Mouse (Mus musculus) small intestine, adult 2 months (tissue): ENCODE data around the gene Ap2a1. TPM values are rescaled to one million over a fixed set of nuclear protein-coding genes. Genes with fewer than 3 reads are reported as not detected.

Experiments
- H3K27ac ChIP-seq: fragments of 200-500 bp; 2 replicates; pipeline ENCODE4 v1.5.1; 2012; ENCODE audit warnings: low read depth, low read length, control low read depth, inconsistent platforms; ENCODE audit not compliant: insufficient read depth
- H3K27me3 ChIP-seq: fragments of 200-500 bp; 2 replicates; pipeline ENCODE4 v1.6.1; 2012; ENCODE audit warnings: mild to moderate bottlenecking, moderate library complexity, low read length, inconsistent platforms; ENCODE audit not compliant: control insufficient read depth, insufficient read depth
- H3K36me3 ChIP-seq: fragments of 200-500 bp; 2 replicates; pipeline ENCODE4 v1.6.1; 2012; ENCODE audit warnings: mild to moderate bottlenecking, low read length, control low read depth, inconsistent platforms; ENCODE audit not compliant: control insufficient read depth, insufficient read depth
- H3K4me1 ChIP-seq: fragments of 200-500 bp; 2 replicates; pipeline ENCODE4 v1.6.1; 2012; ENCODE audit warnings: low read length, inconsistent platforms, mixed read lengths; ENCODE audit not compliant: control insufficient read depth, insufficient read depth, insufficient read length
- H3K4me3 ChIP-seq: fragments of 200-500 bp; 2 replicates; pipeline ENCODE4 v1.5.1; 2012; ENCODE audit warnings: low read depth, mild to moderate bottlenecking, control low read depth, inconsistent platforms, low read length, moderate library complexity
- CTCF ChIP-seq: fragments of 200-500 bp; IDR thresholded peaks from 2 replicates; pipeline ENCODE4 v1.5.1; 2012; ENCODE audit warnings: low read depth, mild to moderate bottlenecking, control low read depth, inconsistent platforms, low read length, moderate library complexity, mixed read lengths; ENCODE audit not compliant: insufficient replicate concordance, insufficient read length; ENCODE audit errors: extremely low read depth
- POLR2A ChIP-seq: fragments of 200-500 bp; IDR thresholded peaks from 2 replicates; pipeline ENCODE4 v1.6.1; 2012; ENCODE audit warnings: low read depth, mild to moderate bottlenecking, control low read depth, inconsistent platforms, low read length, moderate library complexity
- WGBS: fragments of 180-500 bp; shearing (Covaris S2); methylation state at CpG from one replicate; pipeline ENCODE4 v1.1.7; 2018; 5-methylcytosine and 5-hydroxymethylcytosine counted together
- polyA plus RNA-seq: library from polyadenylated mRNA; depleted of rRNA; stranded (reverse); fragments of >200 nt; gene quantifications from 2 replicates; pipeline ENCODE4 v1.2.3, GENCODE M21; 2012

The Ap2a1 gene
- polyA plus RNA-seq, 1 experiment = 85.2 TPM

DNA sequence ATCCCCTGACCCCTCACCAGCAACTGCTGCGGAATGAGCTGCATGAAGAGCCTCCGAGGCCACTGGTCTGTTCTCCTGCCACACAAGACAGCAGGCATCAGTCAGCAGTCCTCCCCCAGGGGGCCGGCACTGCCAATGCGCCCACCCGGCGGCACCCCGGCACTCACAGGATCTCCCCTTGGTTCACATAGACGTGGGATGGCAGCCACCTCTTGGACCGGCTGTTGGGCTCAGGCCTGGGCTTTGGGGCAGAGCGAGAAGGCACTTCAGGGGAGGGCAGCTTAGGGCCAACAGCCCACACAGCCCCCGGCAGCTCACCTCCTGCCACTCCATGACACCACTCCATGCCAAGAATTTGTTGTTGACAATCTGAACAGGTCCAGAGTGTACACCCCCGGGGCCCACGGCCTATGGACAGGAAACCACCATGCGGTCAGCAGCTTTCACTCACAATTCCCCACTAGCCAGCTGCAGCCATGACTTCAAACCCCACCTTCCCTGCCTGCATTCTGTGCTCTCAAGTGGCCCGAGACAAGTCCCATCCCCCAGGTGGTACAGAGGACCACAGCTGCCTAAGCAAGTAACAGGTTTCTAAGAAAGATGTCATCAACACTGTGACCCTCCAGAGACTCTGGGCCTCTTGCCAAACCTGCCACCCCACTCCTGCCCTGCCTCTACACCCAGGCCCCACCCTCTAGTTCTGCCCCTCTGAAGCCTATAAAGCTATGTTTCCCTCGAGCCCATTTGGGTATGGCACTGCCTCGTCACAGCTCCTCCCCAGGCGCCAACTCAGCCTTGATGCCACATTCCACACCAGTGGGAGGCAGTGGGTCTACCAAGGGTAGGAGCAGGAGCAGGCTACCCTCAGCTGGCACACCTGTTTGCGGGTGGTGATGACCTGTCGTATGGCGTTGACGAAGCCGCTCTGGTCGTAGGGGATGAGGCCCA is 64.4 kb downstream of the Ap2a1 start:
- Histone ChIP-seq H3K36me3 (peaks cover 30% of the 10 kb centered on the region), H3K4me3 (no peak overlapping the region), H3K4me1 (peaks cover 16% of the 10 kb centered on the region), H3K27me3 (no peaks in the 10 kb centered on the region), H3K27ac (no peak overlapping the region)
- WGBS = 79% methylated on average over 24 of the region's 24 CpGs
- TF ChIP-seq POLR2A (no peak), CTCF (no peak)

DNA sequence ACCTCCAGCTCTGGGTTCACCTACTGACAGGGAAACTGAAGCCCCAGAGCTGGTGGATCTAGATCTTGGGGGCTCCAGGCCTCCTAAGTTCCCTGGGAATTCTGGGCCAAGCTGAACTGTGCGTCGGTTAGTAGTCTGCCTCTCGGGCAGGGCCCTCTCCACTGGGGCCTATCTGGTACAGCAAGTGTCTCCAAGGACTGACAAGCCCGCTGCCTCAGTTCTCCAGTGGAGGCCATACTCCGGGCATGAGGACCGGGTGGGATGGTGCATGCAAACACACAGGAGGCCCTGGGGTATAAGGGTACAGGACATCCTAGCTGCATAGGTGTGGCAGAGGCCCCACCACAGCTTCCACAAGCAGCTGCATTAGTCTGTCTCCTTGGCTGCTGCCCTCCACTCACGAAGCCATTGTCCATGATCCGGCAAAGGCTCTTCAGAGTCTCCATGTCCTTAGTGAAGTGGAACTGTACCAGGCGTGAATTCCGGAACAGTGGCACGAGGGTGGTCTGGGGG is 65.3 kb downstream of the Ap2a1 start:
- WGBS = 91% methylated on average over 11 of the region's 11 CpGs
- H3K27ac ChIP-seq = no peak overlapping the region

DNA sequence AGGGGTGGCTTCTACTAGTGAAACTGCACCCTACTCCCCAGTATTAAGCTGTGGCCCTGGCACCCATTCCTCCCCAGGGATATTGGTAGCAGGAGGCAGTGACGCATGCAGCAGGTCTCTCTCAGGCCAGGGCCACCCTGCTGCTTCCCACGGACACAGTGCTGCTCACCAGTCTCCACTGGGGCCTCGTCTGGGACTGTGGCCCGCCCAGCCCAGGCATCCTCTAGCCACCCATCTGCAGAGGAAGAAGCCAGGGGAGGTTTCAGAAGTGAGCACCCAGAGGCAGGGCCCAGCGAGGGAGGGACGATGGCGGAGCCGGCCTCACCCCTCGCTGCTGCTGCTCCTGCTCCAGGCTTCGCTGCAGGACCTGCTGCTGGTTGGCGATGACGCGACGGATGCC is 66.1 kb downstream of the Ap2a1 start:
- WGBS = 91% methylated on average over 14 of the region's 14 CpGs
- peaks cover 30% of the 10 kb centered on the region for H3K36me3 ChIP-seq

More for the DNA sequence above, 65.3 kb downstream of the Ap2a1 start:
- no peaks in the 10 kb centered on the region for H3K27me3 ChIP-seq
- H3K4me3 ChIP-seq = no peak overlapping the region
- TF ChIP-seq CTCF (no peak), POLR2A (no peak)
- H3K4me1 ChIP-seq = peaks cover 16% of the 10 kb centered on the region
- peaks cover 30% of the 10 kb centered on the region for H3K36me3 ChIP-seq

DNA sequence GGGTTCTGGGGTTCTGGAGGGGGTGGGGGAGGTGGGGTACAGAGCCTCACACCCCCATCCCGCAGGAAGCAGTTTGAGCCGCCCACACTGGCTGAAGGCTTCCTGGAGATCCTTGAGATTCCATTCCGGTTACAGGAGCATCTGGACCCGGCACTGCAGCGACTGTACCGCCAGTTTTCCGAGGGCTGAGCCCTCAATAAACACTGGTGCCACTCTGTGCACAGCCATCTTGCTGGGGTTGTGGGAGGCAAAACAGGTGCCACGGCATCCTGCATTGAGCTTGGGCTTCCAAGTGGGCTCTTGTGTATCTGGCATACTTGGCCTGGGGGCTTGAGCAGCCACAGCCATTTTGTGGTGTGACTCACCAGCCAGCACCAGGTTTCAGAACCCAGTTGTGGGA is 66.9 kb downstream of the Ap2a1 start:
- no peak overlapping the region for H3K27ac ChIP-seq
- TF ChIP-seq POLR2A (no peak), CTCF (no peak)

More for the DNA sequence above, 66.1 kb downstream of the Ap2a1 start:
- no peak for TF ChIP-seq CTCF
- TF ChIP-seq POLR2A = no peak
- Histone ChIP-seq H3K4me3 (no peak overlapping the region), H3K27me3 (no peaks in the 10 kb centered on the region), H3K27ac (no peak overlapping the region), H3K4me1 (peaks cover 16% of the 10 kb centered on the region)

DNA sequence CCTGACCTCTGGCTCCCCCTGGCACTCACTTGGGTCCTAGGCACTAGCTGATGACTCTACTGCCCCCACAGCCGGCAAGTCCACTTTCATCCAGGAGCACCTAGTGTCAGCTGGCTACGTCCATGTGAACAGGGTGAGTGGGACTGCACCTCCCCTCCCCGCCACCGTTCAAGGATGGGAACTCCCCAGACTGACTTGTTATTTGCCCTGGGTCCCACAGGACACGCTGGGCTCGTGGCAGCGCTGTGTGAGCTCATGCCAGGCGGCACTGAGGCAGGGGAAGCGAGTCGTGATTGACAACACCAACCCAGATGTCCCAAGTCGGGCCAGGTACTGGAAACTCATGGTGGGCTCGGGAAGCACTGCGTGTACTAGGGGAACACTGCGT is 67.9 kb downstream of the Ap2a1 start:
- 85% methylated on average over 14 of the region's 14 CpGs for WGBS
- peaks cover 11% of the 10 kb centered on the region for H3K4me1 ChIP-seq
- no peaks in the 10 kb centered on the region for H3K27me3 ChIP-seq
- H3K27ac ChIP-seq = no peak overlapping the region
- H3K36me3 ChIP-seq = peaks cover 30% of the 10 kb centered on the region
- TF ChIP-seq POLR2A (no peak), CTCF (no peak)
- no peak overlapping the region for H3K4me3 ChIP-seq

More for the DNA sequence above, 66.9 kb downstream of the Ap2a1 start:
- Histone ChIP-seq H3K27me3 (no peaks in the 10 kb centered on the region), H3K4me3 (no peak overlapping the region), H3K36me3 (peaks cover 30% of the 10 kb centered on the region), H3K4me1 (peaks cover 16% of the 10 kb centered on the region)
- 77% methylated on average over 8 of the region's 8 CpGs for WGBS

DNA sequence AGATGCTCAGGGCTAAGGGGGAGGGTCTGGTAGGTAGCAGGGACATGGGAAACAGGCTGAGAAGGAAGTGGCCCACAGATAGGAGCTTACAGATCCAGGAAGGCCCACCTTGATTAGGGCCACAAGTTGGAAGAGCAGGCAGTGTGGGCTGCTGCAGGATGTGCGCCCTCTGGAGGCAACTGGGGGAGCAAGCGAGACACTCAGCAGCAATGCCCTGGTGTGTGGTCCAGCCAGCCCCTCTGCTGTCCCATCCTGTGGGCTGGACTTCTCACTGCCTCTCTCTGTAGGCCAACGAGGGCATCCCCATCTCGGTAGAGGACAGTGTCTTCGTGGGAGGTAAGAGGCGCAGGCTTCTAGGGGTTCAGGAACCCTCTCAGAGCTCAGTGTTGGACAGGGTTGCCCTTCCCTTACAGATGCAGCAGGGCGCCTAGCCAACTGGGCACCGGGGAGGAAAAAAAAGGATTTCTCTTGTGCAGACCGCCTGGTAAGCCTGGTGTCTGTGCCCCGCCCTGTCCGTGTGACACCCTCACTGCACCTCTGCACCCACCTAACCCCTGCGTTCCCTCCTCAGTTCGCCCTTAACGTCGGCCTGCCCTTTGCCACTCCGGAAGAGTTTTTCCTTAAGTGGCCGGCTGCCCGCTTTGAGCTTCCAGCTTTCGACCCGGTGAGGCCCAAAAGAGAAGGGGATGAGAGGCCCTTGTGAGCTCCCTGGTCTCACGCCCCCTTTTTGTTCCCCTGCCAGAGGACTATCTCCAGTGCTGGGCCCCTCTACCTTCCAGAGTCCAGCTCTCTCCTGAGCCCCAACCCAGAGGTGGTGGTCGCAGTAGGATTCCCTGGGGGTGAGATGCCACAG is 68.5 kb downstream of the Ap2a1 start:
- 60% methylated on average over 22 of the region's 22 CpGs for WGBS
- Histone ChIP-seq H3K27me3 (no peaks in the 10 kb centered on the region), H3K4me1 (peaks cover 8% of the 10 kb centered on the region), H3K4me3 (no peak overlapping the region), H3K36me3 (peaks cover 30% of the 10 kb centered on the region), H3K27ac (no peak overlapping the region)
- TF ChIP-seq POLR2A (no peak), CTCF (peak; percentile 83)
